Mouse (Mus musculus): Measurements from ENCODE around the gene Itpr3. TPM values are rescaled to one million over a fixed set of nuclear protein-coding genes. Genes with fewer than 3 reads are reported as not detected.

Itpr3 gene
- polyA plus RNA-seq, 1 experiment from 2014 or later, result 0.82 TPM

GRCm38 (mm10) chr17:27090068-27090467 lies 33.0 kb downstream of the Itpr3 start:
- no peak overlapping the region for H3K27ac ChIP-seq (replicated peaks)
- ATAC-seq (ENCODE audit: low FRiP score), result no peak
- H3K9ac ChIP-seq (replicated peaks), result no peak overlapping the region
- H3K4me3 ChIP-seq (replicated peaks), result no peak overlapping the region
- H3K4me2 ChIP-seq, result no peak overlapping the region
- no peaks in the 10 kb centered on the region for H3K27me3 ChIP-seq (replicated peaks)
- no peaks in the 10 kb centered on the region for H3K9me3 ChIP-seq (replicated peaks)
- 81% methylated on average over 9 of the region's 9 CpGs for WGBS
- H3K4me1 ChIP-seq, result no peaks in the 10 kb centered on the region
- no peaks in the 10 kb centered on the region for H3K36me3 ChIP-seq

GRCm38 (mm10) chr17:27095690-27096089 lies 38.6 kb downstream of the Itpr3 start:
- 26% methylated on average over 13 of the region's 13 CpGs for WGBS
- H3K9ac ChIP-seq (replicated peaks), result no peak overlapping the region
- no peaks in the 10 kb centered on the region for H3K27me3 ChIP-seq (replicated peaks)
- H3K4me3 ChIP-seq (replicated peaks), result no peak overlapping the region
- H3K27ac ChIP-seq (replicated peaks), result no peak overlapping the region
- H3K36me3 ChIP-seq, result no peaks in the 10 kb centered on the region
- H3K9me3 ChIP-seq (replicated peaks), result no peaks in the 10 kb centered on the region
- ATAC-seq (ENCODE audit: low FRiP score), result no peak
- no peaks in the 10 kb centered on the region for H3K4me1 ChIP-seq
- no peak overlapping the region for H3K4me2 ChIP-seq

GRCm38 (mm10) chr17:27101675-27102074 lies 44.6 kb downstream of the Itpr3 start:
- H3K9ac ChIP-seq (replicated peaks), result no peak overlapping the region
- 82% methylated on average over 5 of the region's 5 CpGs for WGBS
- no peak for ATAC-seq (ENCODE audit: low FRiP score)

GRCm38 (mm10) chr17:27105698-27106470 lies 48.8 kb downstream of the Itpr3 start:
- Histone ChIP-seq H3K4me3 (replicated peaks) (no peak overlapping the region), H3K9me3 (replicated peaks) (no peaks in the 10 kb centered on the region), H3K27ac (replicated peaks) (no peak overlapping the region), H3K4me1 (no peaks in the 10 kb centered on the region), H3K36me3 (no peaks in the 10 kb centered on the region), H3K9ac (replicated peaks) (no peak overlapping the region), H3K27me3 (replicated peaks) (no peaks in the 10 kb centered on the region), H3K4me2 (no peak overlapping the region)
- no peak for ATAC-seq (ENCODE audit: low FRiP score)
- WGBS, result 76% methylated on average over 17 of the region's 18 CpGs

More at GRCm38 (mm10) chr17:27101675-27102074, 44.6 kb downstream of the Itpr3 start:
- H3K9me3 ChIP-seq (replicated peaks), result no peaks in the 10 kb centered on the region
- H3K27me3 ChIP-seq (replicated peaks), result no peaks in the 10 kb centered on the region
- H3K36me3 ChIP-seq, result no peaks in the 10 kb centered on the region
- H3K27ac ChIP-seq (replicated peaks), result no peak overlapping the region
- H3K4me1 ChIP-seq, result no peaks in the 10 kb centered on the region
- no peak overlapping the region for H3K4me3 ChIP-seq (replicated peaks)
- no peak overlapping the region for H3K4me2 ChIP-seq

GRCm38 (mm10) chr17:27106745-27107144 lies 49.6 kb downstream of the Itpr3 start:
- Histone ChIP-seq H3K4me3 (replicated peaks) (no peak overlapping the region), H3K27ac (replicated peaks) (no peak overlapping the region), H3K9ac (replicated peaks) (no peak overlapping the region), H3K4me1 (no peaks in the 10 kb centered on the region), H3K27me3 (replicated peaks) (no peaks in the 10 kb centered on the region), H3K36me3 (no peaks in the 10 kb centered on the region), H3K9me3 (replicated peaks) (no peaks in the 10 kb centered on the region), H3K4me2 (no peak overlapping the region)
- WGBS, result 88% methylated on average over 9 of the region's 9 CpGs
- ATAC-seq (ENCODE audit: low FRiP score), result no peak

GRCm38 (mm10) chr17:27107936-27108335 lies 50.8 kb downstream of the Itpr3 start:
- ATAC-seq (ENCODE audit: low FRiP score), result no peak
- H3K4me1 ChIP-seq, result no peaks in the 10 kb centered on the region
- H3K9ac ChIP-seq (replicated peaks), result no peak overlapping the region
- H3K27me3 ChIP-seq (replicated peaks), result no peaks in the 10 kb centered on the region
- H3K9me3 ChIP-seq (replicated peaks), result no peaks in the 10 kb centered on the region
- 71% methylated on average over 6 of the region's 6 CpGs for WGBS
- no peak overlapping the region for H3K27ac ChIP-seq (replicated peaks)
- no peak overlapping the region for H3K4me2 ChIP-seq
- no peak overlapping the region for H3K4me3 ChIP-seq (replicated peaks)
- H3K36me3 ChIP-seq, result no peaks in the 10 kb centered on the region

GRCm38 (mm10) chr17:27110072-27110471 lies 53.0 kb downstream of the Itpr3 start:
- H3K36me3 ChIP-seq, result no peaks in the 10 kb centered on the region
- H3K27me3 ChIP-seq (replicated peaks), result no peaks in the 10 kb centered on the region
- no peak overlapping the region for H3K9ac ChIP-seq (replicated peaks)
- no peak overlapping the region for H3K4me2 ChIP-seq
- H3K4me3 ChIP-seq (replicated peaks), result no peak overlapping the region
- H3K27ac ChIP-seq (replicated peaks), result no peak overlapping the region
- no peaks in the 10 kb centered on the region for H3K9me3 ChIP-seq (replicated peaks)
- WGBS, result 95% methylated on average over 7 of the region's 7 CpGs
- no peak for ATAC-seq (ENCODE audit: low FRiP score)
- no peaks in the 10 kb centered on the region for H3K4me1 ChIP-seq

GRCm38 (mm10) chr17:27118676-27119539 lies 61.8 kb downstream of the Itpr3 start:
- Histone ChIP-seq H3K27ac (replicated peaks) (no peak overlapping the region), H3K36me3 (peaks cover 17% of the 10 kb centered on the region), H3K4me1 (peaks cover 20% of the 10 kb centered on the region), H3K4me2 (no peak overlapping the region), H3K27me3 (replicated peaks) (peaks cover 14% of the 10 kb centered on the region; the same call in 1 of the 2 replicates), H3K4me3 (replicated peaks) (no peak overlapping the region), H3K9me3 (replicated peaks) (no peaks in the 10 kb centered on the region), H3K9ac (replicated peaks) (no peak overlapping the region)
- ATAC-seq (ENCODE audit: low FRiP score), result no peak
- WGBS, result 89% methylated on average over 25 of the region's 25 CpGs

- WGBS, result 84% methylated on average over 4 of the region's 4 CpGs
- Histone ChIP-seq H3K4me3 (replicated peaks) (no peak overlapping the region), H3K4me1 (peaks cover 20% of the 10 kb centered on the region), H3K9ac (replicated peaks) (no peak overlapping the region), H3K9me3 (replicated peaks) (no peaks in the 10 kb centered on the region), H3K27ac (replicated peaks) (no peak overlapping the region), H3K4me2 (no peak overlapping the region), H3K27me3 (replicated peaks) (peaks cover 15% of the 10 kb centered on the region; the same call in 1 of the 2 replicates), H3K36me3 (peaks cover 22% of the 10 kb centered on the region)
- ATAC-seq (ENCODE audit: low FRiP score), result no peak
Observed at GRCm38 (mm10) chr17:27119540-27119895, 62.4 kb downstream of the Itpr3 start.

GRCm38 (mm10) chr17:27119954-27120353 lies 62.9 kb downstream of the Itpr3 start:
- H3K9me3 ChIP-seq (replicated peaks), result no peaks in the 10 kb centered on the region
- H3K4me2 ChIP-seq, result no peak overlapping the region
- ATAC-seq (ENCODE audit: low FRiP score), result no peak
- no peak overlapping the region for H3K27ac ChIP-seq (replicated peaks)
- no peak overlapping the region for H3K9ac ChIP-seq (replicated peaks)
- H3K4me1 ChIP-seq, result peaks cover 23% of the 10 kb centered on the region
- H3K36me3 ChIP-seq, result peaks cover 22% of the 10 kb centered on the region
- 67% methylated on average over 8 of the region's 8 CpGs for WGBS
- no peak overlapping the region for H3K4me3 ChIP-seq (replicated peaks)
- H3K27me3 ChIP-seq (replicated peaks), result peaks cover 15% of the 10 kb centered on the region; the same call in 1 of the 2 replicates

GRCm38 (mm10) chr17:27120561-27121024 lies 63.5 kb downstream of the Itpr3 start:
- H3K27ac ChIP-seq (replicated peaks), result no peak overlapping the region

More at GRCm38 (mm10) chr17:27120561-27121024, 63.5 kb downstream of the Itpr3 start:
- Histone ChIP-seq H3K4me3 (replicated peaks) (no peak overlapping the region), H3K36me3 (peaks cover 22% of the 10 kb centered on the region), H3K9me3 (replicated peaks) (no peaks in the 10 kb centered on the region), H3K27me3 (replicated peaks) (peaks cover 15% of the 10 kb centered on the region; the same call in 1 of the 2 replicates), H3K4me2 (peak overlapping the region; percentile 11; the same call in 1 of the 2 replicates), H3K9ac (replicated peaks) (no peak overlapping the region), H3K4me1 (peaks cover 28% of the 10 kb centered on the region)
- no peak for ATAC-seq (ENCODE audit: low FRiP score)
- 17% methylated on average over 18 of the region's 18 CpGs for WGBS

All from neural tube, embryonic 15.5 days (tissue).